Mouse (Mus musculus) stomach, postnatal 0 days (tissue): Measurements from ENCODE around the gene B4galt1. TPM values are rescaled to one million over a fixed set of nuclear protein-coding genes. Genes with fewer than 3 reads are reported as not detected.

ENCODE experiments used
- ATAC-seq: fragments of 200-750 bp; cut with Nextera tagmentation; 2 replicates; pipeline ENCODE4 v1.8.0; 2017; ENCODE audit not compliant: low FRiP score, low TSS enrichment
- DNase-seq: peaks from one replicate; pipeline ENCODE4 v3.0.0-alpha.2; 2016; ENCODE audit warnings: low spot score
- H3K27ac ChIP-seq: fragments of 300-500 bp; sonication (generic); replicated peaks from 2 replicates; pipeline ENCODE4 v1.5.1; 2014; ENCODE audit warnings: mild to moderate bottlenecking, control low read depth
- H3K27me3 ChIP-seq: fragments of 300-500 bp; sonication (generic); 2 replicates; pipeline ENCODE4 v1.6.1; 2014; ENCODE audit warnings: low read length; ENCODE audit not compliant: control insufficient read depth, insufficient read depth
- H3K36me3 ChIP-seq: fragments of 300-500 bp; sonication (generic); 2 replicates; pipeline ENCODE4 v1.6.1; 2014; ENCODE audit warnings: low read length, mixed read lengths; ENCODE audit not compliant: control insufficient read depth, insufficient read depth
- H3K4me1 ChIP-seq: fragments of 300-500 bp; sonication (generic); replicated peaks from 2 replicates; pipeline ENCODE4 v1.6.1; 2014; ENCODE audit warnings: antibody characterized with exemption; ENCODE audit not compliant: control insufficient read depth, insufficient read depth
- H3K4me2 ChIP-seq: fragments of 300-500 bp; sonication (generic); replicated peaks from 2 replicates; pipeline ENCODE4 v1.6.1; 2014; ENCODE audit warnings: low read depth, mild to moderate bottlenecking, control low read depth, moderate library complexity
- H3K4me3 ChIP-seq: fragments of 300-500 bp; sonication (generic); 2 replicates; pipeline ENCODE4 v1.5.1; 2014; ENCODE audit warnings: low read depth, low read length, control low read depth
- H3K9ac ChIP-seq: fragments of 300-500 bp; sonication (generic); 2 replicates; pipeline ENCODE4 v1.6.1; 2014; ENCODE audit warnings: mild to moderate bottlenecking, low read length, control low read depth, mixed read lengths
- H3K9me3 ChIP-seq: fragments of 300-500 bp; sonication (generic); 2 replicates; pipeline ENCODE4 v1.6.1; 2016; ENCODE audit warnings: low read length; ENCODE audit not compliant: control insufficient read depth
- CTCF ChIP-seq: IDR thresholded peaks from 2 replicates; pipeline ENCODE4 v1.5.1; 2016; ENCODE audit warnings: antibody characterized with exemption, low read depth, mild to moderate bottlenecking, moderate library complexity
- EP300 ChIP-seq: optimal IDR thresholded peaks from 2 replicates; pipeline ENCODE3; 2016; ENCODE audit warnings: antibody characterized with exemption
- WGBS: fragments of 180-500 bp; shearing (Covaris S2); extraction: QIAGEN DNeasy Blood & Tissue Kit; methylation state at CpG from one replicate; pipeline ENCODE4 v1.1.7; 2014; 5-methylcytosine and 5-hydroxymethylcytosine counted together
- polyA plus RNA-seq: library from polyadenylated mRNA; unstranded; fragments of >200 nt; fragmentation: Nextera tagmentation; extraction: Ambion mirVana; gene quantifications from 2 replicates; pipeline ENCODE4 v1.2.1, GENCODE M21; 2015

Gene B4galt1
- polyA plus RNA-seq, 1 experiment from 2014 or later = 34.3 TPM

DNA sequence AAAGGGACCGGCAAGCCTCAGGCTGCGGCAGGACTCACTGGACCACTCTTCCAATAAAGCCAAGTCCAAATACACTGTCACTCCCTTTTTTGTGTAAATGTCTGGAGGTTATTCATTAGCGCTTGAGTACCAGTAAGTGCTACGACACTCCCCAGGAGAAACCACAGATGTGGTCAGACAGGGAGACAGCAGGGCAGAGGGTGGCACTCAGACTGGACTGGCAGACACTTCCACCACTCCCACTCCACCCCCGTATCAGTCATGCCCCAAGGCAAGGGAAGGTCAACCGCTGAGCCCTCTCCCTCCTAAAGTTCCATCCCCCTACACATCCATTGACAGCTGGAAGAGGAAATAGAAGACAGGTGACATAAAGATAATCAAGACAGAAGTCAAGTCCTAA lies 35.4 kb downstream of the B4galt1 start:
- no peak for TF ChIP-seq CTCF
- no peak for TF ChIP-seq EP300
- H3K4me1 ChIP-seq = 0 out of 2 replicates have a peak, but pooled peaks cover 4% of the 10 kb centered on the region
- H3K27me3 ChIP-seq = no peaks in the 10 kb centered on the region
- no peak overlapping the region for H3K4me2 ChIP-seq
- H3K4me3 ChIP-seq = no peak overlapping the region
- H3K27ac ChIP-seq = peak overlapping the region; percentile 40
- ATAC-seq (0 out of 2 replicates have a peak, but pooled peaks have one; percentile 50), DNase-seq (peak; percentile 40)
- no peaks in the 10 kb centered on the region for H3K9me3 ChIP-seq
- WGBS = 59% methylated on average over 6 of the region's 6 CpGs
- no peak overlapping the region for H3K9ac ChIP-seq
- peaks cover 14% of the 10 kb centered on the region for H3K36me3 ChIP-seq

DNA sequence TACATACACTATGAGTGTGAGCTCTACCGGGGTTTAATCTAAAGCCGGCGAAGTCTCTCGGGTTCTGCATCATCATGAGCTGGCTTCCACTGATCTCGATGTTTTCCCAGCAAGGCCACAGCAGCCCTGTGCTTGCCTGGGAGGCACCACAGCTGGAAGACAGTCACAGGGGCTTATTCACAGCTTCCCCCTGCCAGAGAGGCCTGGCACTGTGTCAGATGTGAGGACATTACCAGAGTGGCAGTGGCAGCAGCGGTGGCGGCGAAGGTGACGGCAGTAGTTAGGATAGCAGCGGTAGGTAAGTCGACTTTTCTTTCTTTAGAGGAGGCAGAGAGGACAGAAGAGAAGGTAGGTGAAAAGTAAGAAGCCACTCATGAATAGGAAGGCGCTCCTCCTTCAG lies 35.9 kb downstream of the B4galt1 start:
- Histone ChIP-seq H3K27me3 (no peaks in the 10 kb centered on the region), H3K4me2 (no peak overlapping the region), H3K9ac (no peak overlapping the region), H3K4me3 (no peak overlapping the region), H3K27ac (peak overlapping the region; percentile 40), H3K36me3 (peaks cover 14% of the 10 kb centered on the region), H3K9me3 (no peaks in the 10 kb centered on the region), H3K4me1 (0 out of 2 replicates have a peak, but pooled peaks cover 4% of the 10 kb centered on the region)
- whole genome bisulfite sequencing = 74% methylated on average over 12 of the region's 12 CpGs
- DNase-seq (no peak), ATAC-seq (no peak)
- TF ChIP-seq EP300 (no peak), CTCF (no peak)

DNA sequence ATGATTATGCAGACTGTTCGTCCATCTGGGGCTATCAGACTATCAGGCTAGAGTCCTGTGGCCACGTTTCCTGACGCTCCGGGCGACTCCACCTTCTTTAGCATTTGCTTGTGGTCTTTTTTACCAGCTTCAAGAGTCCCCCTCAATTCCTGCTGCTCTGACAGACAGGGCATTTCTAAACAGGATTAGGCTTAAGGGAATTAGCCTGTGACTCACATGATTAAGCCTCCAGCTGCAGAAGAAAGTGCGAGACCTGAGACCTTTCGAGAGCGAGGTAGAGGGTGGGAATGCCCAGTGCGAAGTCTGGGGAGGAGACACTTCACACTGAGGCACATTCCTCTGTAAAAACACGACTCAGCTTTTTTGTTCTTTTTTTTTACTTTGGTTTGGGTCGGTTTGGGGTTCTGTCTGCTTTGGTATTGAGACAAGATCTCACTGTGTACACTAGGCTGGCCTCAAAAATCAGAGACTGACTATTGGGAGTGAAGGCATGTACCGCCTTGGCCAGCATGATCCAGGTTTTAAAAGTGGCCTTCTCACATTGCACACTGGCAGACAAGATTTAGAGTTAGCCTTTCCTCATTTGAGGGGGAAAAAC lies 37.9 kb downstream of the B4galt1 start:
- Histone ChIP-seq H3K27me3 (no peaks in the 10 kb centered on the region), H3K4me1 (0 out of 2 replicates have a peak, but pooled peaks cover 4% of the 10 kb centered on the region), H3K36me3 (peaks cover 21% of the 10 kb centered on the region), H3K9me3 (no peaks in the 10 kb centered on the region), H3K27ac (peak overlapping the region; percentile 53; the same call in 1 of the 2 replicates), H3K9ac (no peak overlapping the region), H3K4me3 (no peak overlapping the region), H3K4me2 (no peak overlapping the region)
- DNase-seq (no peak), ATAC-seq (no peak)
- TF ChIP-seq EP300 (no peak), CTCF (no peak)
- WGBS = 34% methylated on average over 12 of the region's 12 CpGs

DNA sequence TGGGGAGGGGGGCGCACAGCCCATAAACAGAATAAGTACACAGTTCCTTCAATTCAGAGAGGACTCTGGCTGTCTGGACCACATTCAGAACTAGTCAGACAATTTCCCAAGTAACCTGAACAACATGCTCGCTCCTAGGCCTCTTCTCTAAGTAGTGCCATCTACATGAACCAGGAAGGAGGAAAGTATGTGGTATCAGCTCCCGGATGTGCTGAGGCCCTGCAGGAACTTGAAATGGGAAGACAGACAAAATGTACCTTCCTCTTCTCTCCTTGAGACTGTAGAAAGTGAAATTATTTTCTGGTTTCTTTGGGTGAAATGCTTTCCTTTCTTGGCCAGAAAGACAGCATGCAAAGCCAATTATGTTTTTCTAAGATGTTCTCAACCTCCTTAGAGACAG lies 38.7 kb downstream of the B4galt1 start:
- no peaks in the 10 kb centered on the region for H3K27me3 ChIP-seq
- TF ChIP-seq EP300 (no peak), CTCF (no peak)
- peak overlapping the region; percentile 53; the same call in 1 of the 2 replicates for H3K27ac ChIP-seq
- H3K4me3 ChIP-seq = no peak overlapping the region
- no peak overlapping the region for H3K4me2 ChIP-seq
- H3K9ac ChIP-seq = no peak overlapping the region
- H3K9me3 ChIP-seq = no peaks in the 10 kb centered on the region
- H3K4me1 ChIP-seq = 0 out of 2 replicates have a peak, but pooled peaks cover 4% of the 10 kb centered on the region
- H3K36me3 ChIP-seq = peaks cover 16% of the 10 kb centered on the region
- DNase-seq (no peak), ATAC-seq (no peak)
- 80% methylated on average over 3 of the region's 3 CpGs for WGBS

DNA sequence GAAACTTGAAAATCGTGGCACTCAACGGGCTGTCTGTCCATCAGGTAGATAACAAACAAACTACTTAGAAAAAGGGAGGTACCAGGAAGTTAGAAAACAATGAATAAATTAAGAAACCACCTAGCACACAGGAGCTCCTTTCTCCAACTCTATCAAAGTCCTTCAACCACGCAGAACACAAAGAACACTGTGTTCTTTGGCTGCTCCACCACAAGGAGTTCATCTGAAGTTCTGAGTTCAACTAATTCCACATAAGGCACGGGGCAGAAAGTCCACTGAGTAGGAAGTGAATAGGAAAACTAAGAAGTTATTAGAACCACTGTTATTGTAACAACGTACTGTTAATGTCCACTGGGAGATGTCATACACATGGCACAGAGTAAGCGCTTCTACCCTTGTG lies 39.4 kb downstream of the B4galt1 start:
- no peaks in the 10 kb centered on the region for H3K27me3 ChIP-seq
- no peaks in the 10 kb centered on the region for H3K9me3 ChIP-seq
- TF ChIP-seq CTCF = no peak
- no peak for TF ChIP-seq EP300
- no peak overlapping the region for H3K4me3 ChIP-seq
- H3K4me2 ChIP-seq = no peak overlapping the region
- WGBS = 70% methylated on average over 6 of the region's 6 CpGs
- H3K4me1 ChIP-seq = 0 out of 2 replicates have a peak, but pooled peaks cover 4% of the 10 kb centered on the region
- H3K27ac ChIP-seq = no peak overlapping the region
- ATAC-seq = peak; percentile 79
- DNase-seq = no peak
- no peak overlapping the region for H3K9ac ChIP-seq
- peaks cover 16% of the 10 kb centered on the region for H3K36me3 ChIP-seq

DNA sequence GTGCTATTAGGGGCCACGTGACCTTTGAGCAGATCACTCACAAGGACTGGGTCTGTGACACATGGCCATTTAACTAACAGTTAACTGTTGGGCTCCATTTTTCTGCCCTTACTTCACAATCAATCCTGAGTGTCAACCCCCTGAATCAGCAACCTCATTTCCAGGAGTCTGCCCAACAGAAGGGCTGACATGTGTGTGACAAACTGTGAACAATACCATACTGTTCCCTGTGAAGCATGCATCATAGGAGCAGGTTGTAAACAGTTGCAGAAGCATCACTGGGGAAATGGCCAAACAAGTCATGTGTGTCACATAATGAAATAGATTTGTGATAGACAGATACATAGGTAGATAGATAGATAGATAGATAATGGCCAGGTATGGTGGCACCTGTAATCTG lies 40.9 kb downstream of the B4galt1 start:
- Histone ChIP-seq H3K9me3 (no peaks in the 10 kb centered on the region), H3K4me3 (no peak overlapping the region), H3K4me1 (0 out of 2 replicates have a peak, but pooled peaks cover 4% of the 10 kb centered on the region), H3K4me2 (no peak overlapping the region), H3K36me3 (peaks cover 21% of the 10 kb centered on the region), H3K9ac (no peak overlapping the region), H3K27me3 (no peaks in the 10 kb centered on the region), H3K27ac (no peak overlapping the region)
- DNase-seq (no peak), ATAC-seq (no peak)
- 90% methylated on average over 1 of the region's 1 CpGs for WGBS
- no peak for TF ChIP-seq CTCF
